Mouse (Mus musculus): ENCODE measurements around the gene Msh4. TPM values are rescaled to one million over a fixed set of nuclear protein-coding genes. Genes with fewer than 3 reads are reported as not detected.
"Not testable (repeated sequence)": the region's sequence is repeated elsewhere in the genome, so short reads cannot be mapped to it uniquely, and the experiment has no call there.

Msh4 gene
- polyA plus RNA-seq, 1 experiment from 2014 or later, result 0.13 TPM

- Histone ChIP-seq H3K4me2 (replicated peaks) (no peak overlapping the region), H3K9ac (replicated peaks) (no peak overlapping the region), H3K4me1 (replicated peaks) (no peaks in the 10 kb centered on the region), H3K9me3 (no peaks in the 10 kb centered on the region), H3K27me3 (no peaks in the 10 kb centered on the region), H3K4me3 (replicated peaks) (no peak overlapping the region), H3K36me3 (no peaks in the 10 kb centered on the region), H3K27ac (no peak overlapping the region)
- 89% methylated on average over 4 of the region's 4 CpGs for WGBS
- ATAC-seq, result no peak
These were observed 41.1 kb downstream of the Msh4 start for GRCm38 (mm10) chr3:153864636-153865429.

DNA sequence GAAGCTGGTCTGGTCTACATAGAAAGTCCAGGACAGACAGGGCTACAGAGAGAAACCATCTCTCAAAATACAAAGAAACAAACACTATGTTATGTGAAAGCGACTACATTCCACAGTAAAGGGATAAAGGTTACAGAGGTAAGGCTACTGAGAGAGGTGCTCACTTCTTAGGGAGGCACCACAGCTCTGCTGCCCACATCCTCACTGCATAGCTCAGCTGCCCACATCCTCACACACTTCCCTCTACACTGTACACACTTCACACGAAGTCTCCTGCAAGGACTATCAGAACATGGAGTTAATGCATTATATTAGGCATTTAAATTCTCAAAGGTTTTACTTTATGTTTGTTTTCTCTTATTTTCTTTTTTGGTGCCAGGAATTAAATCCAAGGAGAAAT lies 42.1 kb downstream of the Msh4 start:
- H3K9me3 ChIP-seq, result no peaks in the 10 kb centered on the region
- H3K4me3 ChIP-seq (replicated peaks), result no peak overlapping the region
- H3K27me3 ChIP-seq, result no peaks in the 10 kb centered on the region
- H3K27ac ChIP-seq, result no peak overlapping the region
- H3K4me2 ChIP-seq (replicated peaks), result no peak overlapping the region
- no peak overlapping the region for H3K9ac ChIP-seq (replicated peaks)
- 84% methylated on average over 2 of the region's 2 CpGs for WGBS
- no peaks in the 10 kb centered on the region for H3K4me1 ChIP-seq (replicated peaks)
- no peaks in the 10 kb centered on the region for H3K36me3 ChIP-seq
- no peak for ATAC-seq

DNA sequence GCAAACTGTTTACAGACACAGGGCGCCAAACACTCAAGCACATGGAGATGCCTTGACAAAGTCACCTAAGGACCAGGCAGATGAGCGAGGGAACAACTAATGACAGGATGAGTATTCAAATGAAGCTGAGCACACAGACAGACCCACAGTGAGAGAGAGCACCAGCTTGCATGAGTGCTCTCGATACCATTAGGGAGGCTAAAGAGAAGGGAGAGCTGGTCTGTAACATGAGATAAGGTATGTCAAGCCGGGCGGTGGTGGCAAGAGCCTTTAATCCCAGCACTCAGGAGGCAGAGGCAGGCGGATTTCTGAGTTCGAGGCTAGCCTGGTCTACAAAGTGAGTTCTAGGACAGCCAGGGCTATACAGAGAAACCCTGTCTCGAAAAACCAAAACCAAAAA lies 45.5 kb downstream of the Msh4 start:
- H3K4me1 ChIP-seq (replicated peaks), result not testable (repeated sequence)

GRCm38 (mm10) chr3:153858350-153859001 lies 47.5 kb downstream of the Msh4 start:
- Histone ChIP-seq H3K27me3 (no peaks in the 10 kb centered on the region), H3K36me3 (no peaks in the 10 kb centered on the region), H3K4me1 (replicated peaks) (no peaks in the 10 kb centered on the region), H3K9me3 (no peaks in the 10 kb centered on the region), H3K4me3 (replicated peaks) (no peak overlapping the region), H3K4me2 (replicated peaks) (no peak overlapping the region), H3K9ac (replicated peaks) (no peak overlapping the region), H3K27ac (no peak overlapping the region)
- ATAC-seq, result no peak
- WGBS, result 87% methylated on average over 10 of the region's 10 CpGs

More for the DNA sequence above, 45.5 kb downstream of the Msh4 start:
- not testable (repeated sequence) for ATAC-seq; H3K27ac ChIP-seq; H3K9ac ChIP-seq (replicated peaks); H3K9me3 ChIP-seq; H3K27me3 ChIP-seq; H3K4me2 ChIP-seq (replicated peaks); H3K4me3 ChIP-seq (replicated peaks); H3K36me3 ChIP-seq
- WGBS, result 92% methylated on average over 8 of the region's 8 CpGs

DNA sequence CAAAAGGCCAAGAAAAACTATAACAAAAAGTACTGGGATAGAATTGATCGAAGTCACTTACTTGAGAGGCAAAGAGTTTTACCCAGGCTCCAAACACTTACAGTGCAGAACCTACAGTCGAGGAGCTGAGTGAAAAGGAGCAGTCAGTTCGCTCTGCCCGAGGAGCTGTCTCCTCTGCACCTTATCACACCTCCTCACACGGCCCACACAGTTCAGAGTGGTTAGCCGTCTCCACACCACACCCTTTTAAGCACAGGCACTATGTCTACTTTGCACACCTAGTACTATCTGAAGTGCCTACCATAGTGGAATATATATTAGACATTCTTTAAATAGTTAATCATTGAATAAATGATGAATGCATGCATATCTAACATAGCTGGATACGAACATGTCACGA lies 53.7 kb downstream of the Msh4 start:
- Histone ChIP-seq H3K27me3 (no peaks in the 10 kb centered on the region), H3K9me3 (no peaks in the 10 kb centered on the region), H3K36me3 (no peaks in the 10 kb centered on the region), H3K9ac (replicated peaks) (no peak overlapping the region), H3K4me2 (replicated peaks) (no peak overlapping the region), H3K27ac (no peak overlapping the region), H3K4me3 (replicated peaks) (no peak overlapping the region), H3K4me1 (replicated peaks) (no peaks in the 10 kb centered on the region)
- no peak for ATAC-seq
- WGBS, result 90% methylated on average over 8 of the region's 8 CpGs

- 87% methylated on average over 7 of the region's 7 CpGs for WGBS
- Histone ChIP-seq H3K27me3 (no peaks in the 10 kb centered on the region), H3K27ac (no peak overlapping the region), H3K4me2 (replicated peaks) (no peak overlapping the region), H3K4me1 (replicated peaks) (no peaks in the 10 kb centered on the region), H3K36me3 (no peaks in the 10 kb centered on the region), H3K4me3 (replicated peaks) (no peak overlapping the region), H3K9ac (replicated peaks) (no peak overlapping the region), H3K9me3 (no peaks in the 10 kb centered on the region)
- no peak for ATAC-seq
These were observed 55.2 kb downstream of the Msh4 start for GRCm38 (mm10) chr3:153850759-153851158.

- no peaks in the 10 kb centered on the region for H3K9me3 ChIP-seq
- 12% methylated on average over 5 of the region's 5 CpGs for WGBS
- H3K9ac ChIP-seq (replicated peaks), result no peak overlapping the region
- H3K4me3 ChIP-seq (replicated peaks), result no peak overlapping the region
- no peaks in the 10 kb centered on the region for H3K36me3 ChIP-seq
- no peak for ATAC-seq
- no peaks in the 10 kb centered on the region for H3K4me1 ChIP-seq (replicated peaks)
- H3K27me3 ChIP-seq, result no peaks in the 10 kb centered on the region
- H3K27ac ChIP-seq, result no peak overlapping the region
- H3K4me2 ChIP-seq (replicated peaks), result no peak overlapping the region
These were observed 56.4 kb downstream of the Msh4 start for GRCm38 (mm10) chr3:153849368-153850015.

DNA sequence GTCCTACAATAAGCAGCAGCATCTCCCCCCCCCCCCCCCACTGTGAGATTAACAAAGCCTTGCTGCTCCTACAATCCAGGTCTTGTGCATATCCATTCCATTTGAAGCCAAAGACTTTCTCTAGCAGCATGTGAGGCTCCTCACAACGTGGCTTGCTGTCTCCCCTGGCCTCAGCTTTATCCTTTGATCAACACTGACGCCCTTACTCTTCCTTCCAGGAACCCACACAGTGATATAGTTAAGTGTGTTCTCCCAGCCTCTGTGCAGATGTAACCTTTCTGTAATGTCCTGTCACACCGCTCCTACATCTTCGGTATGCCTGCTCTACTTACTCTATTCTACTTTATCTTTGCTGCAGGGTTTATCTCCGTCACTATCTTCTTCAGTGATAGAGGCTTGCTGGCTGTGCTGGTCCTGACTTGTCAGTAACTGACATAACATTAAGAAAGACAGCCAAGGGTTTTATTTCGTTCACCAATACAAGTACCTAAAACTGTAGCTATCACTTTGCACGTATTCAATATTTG lies 58.7 kb downstream of the Msh4 start:
- 78% methylated on average over 7 of the region's 7 CpGs for WGBS
- Histone ChIP-seq H3K4me2 (replicated peaks) (no peak overlapping the region), H3K9me3 (no peaks in the 10 kb centered on the region), H3K4me3 (replicated peaks) (no peak overlapping the region), H3K9ac (replicated peaks) (no peak overlapping the region), H3K36me3 (no peaks in the 10 kb centered on the region), H3K27me3 (no peaks in the 10 kb centered on the region), H3K4me1 (replicated peaks) (no peaks in the 10 kb centered on the region), H3K27ac (no peak overlapping the region)
- ATAC-seq, result no peak

DNA sequence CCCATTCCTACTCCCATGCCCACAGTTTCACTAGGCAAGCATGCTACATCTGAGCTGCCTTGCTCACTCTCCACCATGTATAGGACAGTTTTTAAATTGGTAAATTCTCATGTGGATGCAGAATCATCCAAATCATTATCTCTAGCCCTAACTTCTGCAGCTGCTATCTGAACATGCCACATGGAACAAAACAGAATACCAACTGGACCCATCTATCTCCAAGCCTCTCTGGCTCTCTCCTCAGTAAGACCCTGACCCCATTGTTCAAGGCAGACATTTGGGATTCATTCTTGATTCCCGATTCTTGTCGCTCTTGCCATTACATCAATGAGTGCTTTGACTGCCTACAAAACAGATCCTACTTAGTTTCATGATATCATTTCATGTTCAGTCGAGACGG lies 59.8 kb downstream of the Msh4 start:
- Histone ChIP-seq H3K9ac (replicated peaks) (no peak overlapping the region), H3K36me3 (no peaks in the 10 kb centered on the region), H3K9me3 (no peaks in the 10 kb centered on the region), H3K4me2 (replicated peaks) (no peak overlapping the region), H3K27me3 (no peaks in the 10 kb centered on the region), H3K27ac (no peak overlapping the region), H3K4me3 (replicated peaks) (no peak overlapping the region), H3K4me1 (replicated peaks) (no peaks in the 10 kb centered on the region)
- WGBS, result 95% methylated on average over 4 of the region's 4 CpGs
- no peak for ATAC-seq

- H3K27ac ChIP-seq, result no peak overlapping the region
- no peaks in the 10 kb centered on the region for H3K9me3 ChIP-seq
- H3K27me3 ChIP-seq, result no peaks in the 10 kb centered on the region
- H3K36me3 ChIP-seq, result no peaks in the 10 kb centered on the region
- no peak overlapping the region for H3K4me3 ChIP-seq (replicated peaks)
- no peak overlapping the region for H3K9ac ChIP-seq (replicated peaks)
- ATAC-seq, result no peak
- H3K4me1 ChIP-seq (replicated peaks), result no peaks in the 10 kb centered on the region
- WGBS, result 94% methylated on average over 2 of the region's 2 CpGs
- no peak overlapping the region for H3K4me2 ChIP-seq (replicated peaks)
These were observed 60.4 kb downstream of the Msh4 start for GRCm38 (mm10) chr3:153845500-153845899.

GRCm38 (mm10) chr3:153844757-153845156 lies 61.2 kb downstream of the Msh4 start:
- Histone ChIP-seq H3K36me3 (no peaks in the 10 kb centered on the region), H3K9ac (replicated peaks) (no peak overlapping the region), H3K4me3 (replicated peaks) (no peak overlapping the region), H3K4me1 (replicated peaks) (no peaks in the 10 kb centered on the region), H3K27ac (no peak overlapping the region), H3K9me3 (no peaks in the 10 kb centered on the region), H3K4me2 (replicated peaks) (no peak overlapping the region), H3K27me3 (no peaks in the 10 kb centered on the region)
- 96% methylated on average over 9 of the region's 9 CpGs for WGBS
- no peak for ATAC-seq

DNA sequence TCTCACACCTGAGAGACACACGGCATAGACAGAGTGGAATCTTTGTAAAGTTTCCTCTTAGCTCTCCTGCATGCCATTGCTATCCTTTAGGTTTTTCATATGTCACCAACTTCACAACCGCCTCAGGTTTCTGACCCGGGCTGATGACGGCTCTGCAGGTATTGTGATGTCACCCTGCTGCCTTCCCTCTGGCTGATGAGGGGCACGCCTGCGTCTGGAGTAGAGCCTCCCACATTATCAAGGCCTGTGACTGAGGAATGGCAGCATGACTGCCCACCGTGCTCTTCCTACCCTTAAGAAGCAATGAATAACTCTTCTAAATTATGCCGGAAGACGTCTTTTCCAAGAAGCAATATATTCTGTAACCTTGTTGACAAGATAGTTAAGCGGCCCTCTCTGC lies 61.9 kb downstream of the Msh4 start, which contains the start of gene Asb17:
Asb17 (plus strand) TSS at position 180 of the 400 bp plus-strand sequence.
- WGBS, result 89% methylated on average over 10 of the region's 10 CpGs

More for the DNA sequence above, 61.9 kb downstream of the Msh4 start, which contains the start of gene Asb17:
- no peaks in the 10 kb centered on the region for H3K27me3 ChIP-seq
- ATAC-seq, result no peak
- H3K27ac ChIP-seq, result no peak within 1 kb of the TSS
- H3K9ac ChIP-seq (replicated peaks), result no peak within 1 kb of the TSS
- no peaks in the 10 kb centered on the region for H3K4me1 ChIP-seq (replicated peaks)
- no peaks in the 10 kb centered on the region for H3K36me3 ChIP-seq
- H3K9me3 ChIP-seq, result no peaks in the 10 kb centered on the region
- no peak within 1 kb of the TSS for H3K4me3 ChIP-seq (replicated peaks)
- no peak within 1 kb of the TSS for H3K4me2 ChIP-seq (replicated peaks)

All from midbrain, embryonic 13.5 days (tissue).